Mouse (Mus musculus): ENCODE measurements around the gene Wdr17. TPM values are rescaled to one million over a fixed set of nuclear protein-coding genes. Genes with fewer than 3 reads are reported as not detected.
A peak's percentile ranks its signal among the peaks of the same experiment; 100 is the strongest.
"Not testable (repeated sequence)": the region's sequence is repeated elsewhere in the genome, so short reads cannot be mapped to it uniquely, and the experiment has no call there.

The Wdr17 gene
- total RNA-seq, 2 experiments from 2014 or later = not detected

- no peak for ATAC-seq (ENCODE audit: poor library complexity, severe bottlenecking)
Measured at GRCm38 (mm10) chr8:54792699-54793061, 94.3 kb downstream of the Wdr17 start.

- ATAC-seq (ENCODE audit: poor library complexity, severe bottlenecking) = no peak
Measured at GRCm38 (mm10) chr8:54791858-54792698, 94.9 kb downstream of the Wdr17 start.

GRCm38 (mm10) chr8:54780134-54780942 is 106.6 kb downstream of the Wdr17 start:
- no peak for ATAC-seq (ENCODE audit: poor library complexity, severe bottlenecking)

GRCm38 (mm10) chr8:54779317-54780133 is 107.5 kb downstream of the Wdr17 start:
- 0 out of 2 replicates have a peak, but pooled peaks have one; percentile 21 for ATAC-seq (ENCODE audit: poor library complexity, severe bottlenecking)

- ATAC-seq (ENCODE audit: poor library complexity, severe bottlenecking) = no peak
Measured at GRCm38 (mm10) chr8:54777012-54777411, 110.0 kb downstream of the Wdr17 start.

DNA sequence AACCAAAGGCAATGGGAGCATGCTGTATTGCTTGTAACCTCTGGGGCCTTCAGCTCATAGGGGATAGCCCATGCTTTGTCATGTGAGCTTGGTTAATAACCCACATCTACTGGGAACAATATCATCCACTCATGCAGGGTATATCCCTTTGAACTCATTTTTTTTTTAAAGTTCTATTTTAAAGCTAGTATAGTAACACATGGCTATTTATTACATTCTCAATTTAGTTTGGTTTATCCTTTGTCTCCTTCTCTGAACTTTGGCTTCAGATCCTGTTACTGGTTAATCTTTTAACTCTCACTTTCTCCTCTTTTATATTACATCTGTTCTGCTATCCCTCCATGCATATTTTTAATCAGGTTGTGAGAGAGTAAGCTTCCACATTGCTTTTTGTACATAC is 110.7 kb downstream of the Wdr17 start:
- no peak for ATAC-seq (ENCODE audit: poor library complexity, severe bottlenecking)

GRCm38 (mm10) chr8:54757646-54758045 is 129.3 kb downstream of the Wdr17 start:
- no peak for ATAC-seq (ENCODE audit: poor library complexity, severe bottlenecking)

DNA sequence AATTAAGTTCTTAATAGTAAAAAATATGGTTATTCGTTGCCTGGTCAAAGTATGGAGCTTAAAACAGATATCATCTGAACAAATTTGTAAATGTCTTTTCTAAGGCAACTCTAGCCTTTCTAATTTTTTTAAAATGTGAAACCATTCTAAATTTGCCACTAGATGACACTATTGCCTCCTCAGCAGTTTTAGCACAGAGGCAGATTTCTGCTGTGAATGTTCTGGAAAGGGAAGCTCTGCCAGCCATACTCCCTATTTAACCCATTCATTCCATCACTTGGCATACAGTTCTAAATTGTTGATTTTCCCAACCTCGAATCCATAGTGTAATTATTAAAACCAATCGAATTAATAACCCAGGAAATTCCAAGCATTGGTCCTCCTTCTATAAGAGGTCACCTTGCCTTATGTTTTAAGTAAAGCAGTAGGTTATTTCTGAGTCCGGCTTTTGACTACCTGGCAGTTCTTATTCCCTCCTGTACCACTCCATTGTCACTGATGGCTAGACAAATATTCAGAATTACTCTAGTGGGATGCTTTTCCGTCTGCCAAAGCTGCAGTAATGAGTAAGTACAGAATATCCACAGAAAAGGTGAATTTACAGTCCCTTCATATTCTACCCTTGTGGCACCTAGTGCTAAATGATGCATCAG is 150.2 kb downstream of the Wdr17 start:
- no peak for ATAC-seq (ENCODE audit: poor library complexity, severe bottlenecking)

GRCm38 (mm10) chr8:54724668-54725035 is 162.3 kb downstream of the Wdr17 start:
- ATAC-seq (ENCODE audit: poor library complexity, severe bottlenecking) = no peak

DNA sequence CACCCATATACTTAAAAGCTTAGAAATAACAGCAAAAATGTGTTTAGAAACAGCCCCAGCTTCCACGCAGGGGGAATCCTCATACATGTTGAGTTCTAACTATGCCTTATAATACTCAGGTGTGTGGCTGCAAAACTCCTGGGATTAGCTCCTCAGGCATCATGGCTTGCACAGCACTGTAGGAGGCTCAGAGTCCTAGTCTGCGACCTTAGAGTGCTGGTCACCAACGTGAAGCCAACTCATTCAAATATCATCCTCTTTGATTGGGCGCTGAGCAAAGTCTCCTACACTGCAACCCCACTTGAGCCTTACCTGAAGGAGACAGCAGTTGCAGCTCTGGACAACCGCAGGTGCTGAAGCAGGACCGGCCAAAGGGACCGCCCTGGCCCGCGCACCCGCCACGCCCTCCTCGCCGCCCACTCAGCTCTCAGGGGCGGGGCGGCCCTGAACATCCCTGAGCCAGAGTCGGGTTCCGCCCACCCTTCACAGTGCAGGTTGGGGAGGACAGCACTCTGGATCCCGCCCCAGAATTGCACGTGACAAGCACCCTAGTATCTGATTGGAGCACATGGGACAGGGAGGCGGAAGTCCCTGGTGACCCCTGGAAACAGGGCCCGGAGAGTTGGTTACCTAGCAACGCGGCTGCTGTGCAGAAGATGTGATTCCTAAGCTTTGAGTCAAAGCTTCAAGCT is 162.9 kb downstream of the Wdr17 start:
- 0 out of 2 replicates have a peak, but pooled peaks have one; percentile 24 for ATAC-seq (ENCODE audit: poor library complexity, severe bottlenecking)

GRCm38 (mm10) chr8:54718515-54718914 is 168.5 kb downstream of the Wdr17 start:
- no peak for ATAC-seq (ENCODE audit: poor library complexity, severe bottlenecking)

- ATAC-seq (ENCODE audit: poor library complexity, severe bottlenecking) = no peak
Measured at GRCm38 (mm10) chr8:54705743-54706142, 181.2 kb downstream of the Wdr17 start.

DNA sequence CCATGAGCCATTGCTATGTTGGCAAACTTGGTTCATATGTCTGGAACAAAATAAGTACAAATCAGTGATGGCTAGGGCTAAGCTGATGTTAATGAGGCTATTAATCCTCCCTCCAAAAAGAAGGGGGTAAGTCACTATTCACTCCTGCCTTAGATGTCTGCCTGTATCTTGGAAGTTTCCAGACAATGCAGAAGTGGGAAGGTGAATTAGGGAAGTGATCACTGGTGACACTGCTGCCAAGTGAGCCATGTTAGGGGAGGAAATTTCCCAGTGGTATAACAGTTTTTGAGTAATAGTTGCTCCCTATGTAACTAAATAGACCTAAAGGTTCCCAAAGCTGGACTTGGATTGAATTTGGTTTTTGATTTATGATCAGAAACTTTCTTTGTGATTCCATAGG is 215.2 kb downstream of the Wdr17 start:
- peak; percentile 67 for ATAC-seq (ENCODE audit: poor library complexity, severe bottlenecking)

- ATAC-seq (ENCODE audit: poor library complexity, severe bottlenecking) = no peak
Measured at GRCm38 (mm10) chr8:54667756-54668155, 219.2 kb downstream of the Wdr17 start.

DNA sequence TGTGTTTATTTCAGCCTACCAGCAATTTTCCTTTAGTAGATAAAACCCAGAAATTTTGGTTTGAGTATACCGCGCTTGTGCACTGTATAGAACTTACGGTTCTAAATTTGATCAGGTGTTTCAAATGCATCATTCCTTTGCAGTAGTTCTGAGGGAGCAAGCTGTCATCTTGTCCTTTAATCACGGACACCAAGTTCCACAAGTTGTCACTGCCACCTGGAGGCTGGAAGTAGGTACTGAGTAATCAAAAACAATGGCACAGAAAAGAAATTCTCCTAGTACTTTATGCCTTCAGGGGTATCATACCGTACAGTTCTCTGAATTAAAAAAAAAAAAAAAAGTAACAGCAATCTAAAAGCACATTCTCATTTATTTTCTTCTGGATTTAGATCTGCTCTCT is 226.3 kb downstream of the Wdr17 start:
- peak; percentile 47; the same call in 1 of the 2 replicates for ATAC-seq (ENCODE audit: poor library complexity, severe bottlenecking)

DNA sequence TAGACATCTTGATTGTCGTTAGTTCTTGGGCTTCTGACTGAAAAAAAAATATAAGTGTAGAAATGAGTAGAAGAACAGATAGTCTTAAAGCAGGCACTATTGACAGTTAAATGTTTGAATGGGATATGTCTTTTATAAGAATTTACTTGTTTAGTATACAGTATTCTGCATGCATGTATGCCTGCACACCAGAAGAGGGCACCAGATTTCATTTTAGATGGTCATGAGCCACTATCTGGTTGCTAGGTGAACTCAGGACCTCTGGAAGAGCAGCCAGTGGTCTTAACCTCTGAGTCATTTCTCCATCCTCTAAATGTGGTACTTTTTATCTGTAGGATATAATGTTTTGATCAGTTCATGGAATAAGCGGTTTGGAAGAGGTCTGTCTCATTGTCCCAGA is 227.3 kb downstream of the Wdr17 start:
- ATAC-seq (ENCODE audit: poor library complexity, severe bottlenecking) = no peak

- no peak for ATAC-seq (ENCODE audit: poor library complexity, severe bottlenecking)
Measured at GRCm38 (mm10) chr8:54638634-54639033, 248.3 kb downstream of the Wdr17 start.

GRCm38 (mm10) chr8:54616710-54617109 is 270.3 kb downstream of the Wdr17 start:
- ATAC-seq (ENCODE audit: poor library complexity, severe bottlenecking) = not testable (repeated sequence)

GRCm38 (mm10) chr8:54610238-54610637 is 276.7 kb downstream of the Wdr17 start:
- no peak for ATAC-seq (ENCODE audit: poor library complexity, severe bottlenecking)

- no peak for ATAC-seq (ENCODE audit: poor library complexity, severe bottlenecking)
Measured at GRCm38 (mm10) chr8:54609336-54609735, 277.6 kb downstream of the Wdr17 start.
